Mouse (Mus musculus) embryonic facial prominence, embryonic 12.5 days (tissue): ENCODE data around the gene Bnc2. TPM values are rescaled to one million over a fixed set of nuclear protein-coding genes. Genes with fewer than 3 reads are reported as not detected.

Experiments used
- ATAC-seq: fragments of 200-750 bp; cut with Nextera tagmentation; 2 replicates; pipeline ENCODE4 v1.8.0; 2017; ENCODE audit not compliant: insufficient number of reproducible peaks, insufficient read depth, low FRiP score, low TSS enrichment
- H3K27ac ChIP-seq: fragments of 300-500 bp; sonication (generic); 2 replicates; pipeline ENCODE4 v1.5.1; 2016; ENCODE audit warnings: mild to moderate bottlenecking
- H3K27me3 ChIP-seq: fragments of 300-500 bp; sonication (generic); 2 replicates; pipeline ENCODE4 v1.6.1; 2016; ENCODE audit warnings: mild to moderate bottlenecking, moderate library complexity
- H3K36me3 ChIP-seq: fragments of 300-500 bp; sonication (generic); 2 replicates; pipeline ENCODE4 v1.6.1; 2016; ENCODE audit warnings: mild to moderate bottlenecking
- H3K4me1 ChIP-seq: fragments of 300-500 bp; sonication (generic); 2 replicates; pipeline ENCODE4 v1.6.1; 2016
- H3K4me2 ChIP-seq: fragments of 300-500 bp; sonication (generic); replicated peaks from 2 replicates; pipeline ENCODE4 v1.6.1; 2016; ENCODE audit warnings: mild to moderate bottlenecking, moderate library complexity
- H3K4me3 ChIP-seq: fragments of 300-500 bp; sonication (generic); 2 replicates; pipeline ENCODE4 v1.5.1; 2016; ENCODE audit warnings: mild to moderate bottlenecking
- H3K9ac ChIP-seq: fragments of 300-500 bp; sonication (generic); 2 replicates; pipeline ENCODE4 v1.6.1; 2016; ENCODE audit warnings: mild to moderate bottlenecking, moderate library complexity
- H3K9me3 ChIP-seq: fragments of 300-500 bp; sonication (generic); 2 replicates; pipeline ENCODE4 v1.6.1; 2016; ENCODE audit warnings: mild to moderate bottlenecking, moderate library complexity
- WGBS: fragments of 180-500 bp; shearing (Covaris S2); methylation state at CpG from one replicate; pipeline ENCODE4 v1.1.7; 2016; 5-methylcytosine and 5-hydroxymethylcytosine counted together
- polyA plus RNA-seq: library from polyadenylated mRNA; unstranded; fragments of >200 nt; fragmentation: Nextera tagmentation; extraction: Ambion mirVana; gene quantifications from 2 replicates; pipeline ENCODE4 v1.2.1, GENCODE M21; 2016

Gene Bnc2
- polyA plus RNA-seq, 1 experiment from 2014 or later, result 41.6 TPM

DNA sequence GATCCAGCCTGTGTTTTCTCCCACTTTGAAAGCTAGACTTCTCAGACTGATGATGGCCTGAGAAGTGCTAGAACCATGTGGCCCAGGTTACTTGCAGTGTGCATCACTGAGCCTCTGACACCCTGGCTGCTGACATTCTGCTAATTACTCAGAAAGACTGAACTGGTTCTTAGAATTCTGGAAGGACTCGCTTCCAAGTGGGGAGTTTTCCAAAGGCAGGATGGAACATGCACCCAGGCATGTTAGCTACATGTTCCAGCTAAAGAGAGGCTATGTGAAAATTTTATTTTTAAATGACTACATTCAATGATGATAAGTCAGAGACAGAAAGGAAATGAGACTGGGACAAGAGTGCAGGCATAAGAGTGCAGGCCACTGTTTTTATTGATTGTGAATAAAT lies 289.9 kb downstream of the Bnc2 start:
- no peak for ATAC-seq
- Histone ChIP-seq H3K4me2 (no peak overlapping the region), H3K36me3 (peaks cover 11% of the 10 kb centered on the region; the same call in 1 of the 2 replicates), H3K4me1 (0 out of 2 replicates have a peak, but pooled peaks cover 5% of the 10 kb centered on the region), H3K9me3 (no peaks in the 10 kb centered on the region), H3K4me3 (no peak overlapping the region), H3K27ac (no peak overlapping the region), H3K9ac (no peak overlapping the region), H3K27me3 (no peaks in the 10 kb centered on the region)
- WGBS, result 84% methylated on average over 1 of the region's 1 CpGs

DNA sequence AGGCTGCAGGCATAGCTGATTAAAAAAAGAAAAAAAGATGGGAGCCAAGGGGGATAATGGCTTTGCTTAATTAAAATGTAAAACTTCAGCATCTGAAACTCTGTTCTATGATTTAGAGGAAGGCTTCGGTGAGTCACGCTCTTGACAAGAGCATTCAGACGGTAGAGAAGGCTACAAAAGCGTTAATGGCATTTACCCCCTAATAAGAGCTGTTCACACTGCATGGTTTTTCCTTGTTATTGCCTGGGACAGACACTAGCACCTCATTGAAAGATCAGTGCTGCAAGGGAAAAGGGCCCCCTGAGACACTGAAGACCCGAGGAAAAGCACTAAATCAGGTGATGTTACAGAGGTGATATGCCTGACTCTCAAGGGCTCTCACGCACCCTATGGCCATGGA lies 295.8 kb downstream of the Bnc2 start:
- no peak for ATAC-seq
- no peaks in the 10 kb centered on the region for H3K9me3 ChIP-seq
- H3K4me3 ChIP-seq, result no peak overlapping the region
- no peaks in the 10 kb centered on the region for H3K36me3 ChIP-seq
- H3K4me1 ChIP-seq, result peaks cover 13% of the 10 kb centered on the region; the same call in 1 of the 2 replicates
- 68% methylated on average over 6 of the region's 6 CpGs for WGBS
- no peak overlapping the region for H3K4me2 ChIP-seq
- H3K27ac ChIP-seq, result no peak overlapping the region
- H3K27me3 ChIP-seq, result no peaks in the 10 kb centered on the region
- H3K9ac ChIP-seq, result no peak overlapping the region

DNA sequence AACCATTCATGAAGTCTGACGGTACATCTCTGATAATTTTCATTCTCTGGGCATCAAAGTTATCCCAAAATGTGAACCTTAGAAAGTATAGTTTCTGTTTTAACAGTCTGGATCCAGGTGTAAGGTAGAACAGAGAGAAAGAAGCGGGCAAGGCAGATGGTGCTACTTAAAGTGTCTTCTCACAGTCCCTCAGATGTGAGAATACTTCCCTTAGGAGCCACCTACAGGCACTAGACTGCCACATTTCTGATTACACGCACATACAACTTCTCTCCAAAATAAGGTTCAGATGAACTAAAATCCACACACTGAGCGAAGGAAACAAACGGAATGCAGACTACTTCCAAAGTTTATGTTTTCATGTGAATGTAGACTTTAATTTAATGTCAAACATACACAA lies 297.6 kb downstream of the Bnc2 start:
- Histone ChIP-seq H3K27ac (no peak overlapping the region), H3K36me3 (no peaks in the 10 kb centered on the region), H3K4me3 (no peak overlapping the region), H3K27me3 (no peaks in the 10 kb centered on the region), H3K9ac (no peak overlapping the region), H3K4me2 (no peak overlapping the region), H3K9me3 (no peaks in the 10 kb centered on the region), H3K4me1 (peaks cover 13% of the 10 kb centered on the region; the same call in 1 of the 2 replicates)
- 78% methylated on average over 5 of the region's 5 CpGs for WGBS
- no peak for ATAC-seq

DNA sequence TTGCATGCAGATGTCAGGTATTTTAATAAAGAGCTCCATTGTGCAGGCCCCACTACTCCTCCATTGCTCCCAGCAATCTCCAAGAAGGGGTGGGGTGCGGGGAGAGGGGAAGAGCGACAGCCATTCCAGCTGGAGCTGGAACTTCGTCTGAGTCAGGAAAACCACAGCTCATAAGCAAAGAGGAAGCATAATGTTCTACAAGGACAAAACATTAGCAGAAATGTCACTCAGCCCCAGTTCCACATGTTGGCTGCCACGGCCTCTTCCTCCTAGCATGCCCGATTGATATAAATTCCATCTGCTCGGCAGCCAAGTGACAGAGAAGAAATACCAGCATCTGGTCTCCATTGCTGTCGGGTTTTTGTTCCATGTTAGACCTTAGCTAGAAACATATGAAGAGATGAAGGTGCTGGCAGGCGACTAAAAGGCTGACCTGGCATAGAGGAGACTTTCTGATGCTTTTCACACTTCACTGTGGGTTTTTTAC lies 312.7 kb downstream of the Bnc2 start:
- peak; percentile 77 for ATAC-seq
- WGBS, result 12% methylated on average over 8 of the region's 8 CpGs
- peak overlapping the region; percentile 9; the same call in 1 of the 2 replicates for H3K4me2 ChIP-seq

DNA sequence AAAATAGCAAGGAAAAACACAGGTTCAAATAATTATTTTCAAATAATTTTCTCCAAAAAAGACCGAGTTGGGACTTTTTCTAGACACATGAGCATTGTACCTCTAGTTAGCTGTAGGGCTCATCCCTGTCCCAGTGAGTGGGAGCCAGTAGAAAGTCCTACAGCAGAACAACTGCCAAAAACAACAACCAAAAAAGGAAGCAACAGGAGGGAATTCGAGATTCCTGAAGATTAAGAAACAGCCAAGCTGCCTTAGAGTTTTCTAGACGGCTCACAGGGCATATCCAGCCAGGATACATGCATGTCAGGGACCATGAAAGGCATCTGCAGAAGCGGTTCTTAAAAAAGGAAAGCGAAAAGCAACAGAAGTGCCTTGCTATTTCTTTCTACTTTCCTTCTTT lies 313.9 kb downstream of the Bnc2 start:
- H3K9me3 ChIP-seq, result no peaks in the 10 kb centered on the region
- no peak for ATAC-seq
- H3K9ac ChIP-seq, result no peak overlapping the region
- no peaks in the 10 kb centered on the region for H3K27me3 ChIP-seq
- H3K4me3 ChIP-seq, result no peak overlapping the region
- no peak overlapping the region for H3K4me2 ChIP-seq
- WGBS, result 44% methylated on average over 5 of the region's 5 CpGs
- H3K4me1 ChIP-seq, result peaks cover 43% of the 10 kb centered on the region
- no peaks in the 10 kb centered on the region for H3K36me3 ChIP-seq
- peak overlapping the region; percentile 60; the same call in 1 of the 2 replicates for H3K27ac ChIP-seq

More for the DNA sequence above, 312.7 kb downstream of the Bnc2 start:
- no peaks in the 10 kb centered on the region for H3K9me3 ChIP-seq
- H3K36me3 ChIP-seq, result no peaks in the 10 kb centered on the region
- peak overlapping the region; percentile 80 for H3K27ac ChIP-seq
- H3K9ac ChIP-seq, result no peak overlapping the region
- no peak overlapping the region for H3K4me3 ChIP-seq
- peaks cover 34% of the 10 kb centered on the region; the same call in 1 of the 2 replicates for H3K4me1 ChIP-seq
- H3K27me3 ChIP-seq, result no peaks in the 10 kb centered on the region

DNA sequence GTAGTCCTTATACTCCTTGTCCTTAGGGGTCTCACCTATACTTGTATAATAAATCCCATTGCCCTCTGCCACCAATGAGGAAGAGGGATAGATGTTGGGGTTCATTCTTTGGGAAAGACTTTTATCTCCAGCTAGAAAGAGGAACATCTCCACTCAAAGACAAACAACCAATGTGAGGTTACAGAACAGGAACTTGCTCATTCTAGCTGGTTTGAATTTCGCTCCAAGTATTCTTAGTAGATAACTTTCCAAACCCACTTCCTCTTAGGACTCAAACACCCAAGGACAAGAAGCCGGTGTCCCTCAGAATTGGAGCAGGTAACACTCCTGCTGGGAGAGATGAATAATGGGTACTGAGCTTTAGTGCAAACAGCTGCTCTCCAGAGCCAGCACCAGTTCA lies 315.1 kb downstream of the Bnc2 start:
- WGBS, result 92% methylated on average over 2 of the region's 2 CpGs
- Histone ChIP-seq H3K9ac (no peak overlapping the region), H3K4me1 (peaks cover 44% of the 10 kb centered on the region), H3K9me3 (no peaks in the 10 kb centered on the region), H3K4me3 (no peak overlapping the region), H3K27ac (no peak overlapping the region), H3K4me2 (no peak overlapping the region), H3K36me3 (no peaks in the 10 kb centered on the region), H3K27me3 (no peaks in the 10 kb centered on the region)
- no peak for ATAC-seq

DNA sequence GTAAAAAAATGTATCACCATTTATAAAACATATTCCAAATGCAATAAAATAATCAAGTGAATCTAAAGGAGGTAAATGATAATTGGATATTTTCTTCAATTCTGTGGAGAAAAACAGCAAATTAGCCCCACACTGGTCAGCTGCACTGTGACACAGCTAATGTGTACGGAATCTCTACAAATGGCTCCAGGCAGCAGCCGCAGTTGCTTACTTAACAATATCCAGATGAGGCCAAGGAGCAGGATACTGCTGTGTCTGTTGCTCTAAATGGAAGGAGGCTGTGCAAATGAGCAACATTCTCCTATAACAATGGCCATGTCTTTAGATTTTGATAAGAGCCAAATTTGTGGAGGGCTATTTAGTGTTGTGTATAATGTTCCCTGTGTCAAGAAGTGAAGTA lies 316.9 kb downstream of the Bnc2 start:
- no peaks in the 10 kb centered on the region for H3K9me3 ChIP-seq
- H3K36me3 ChIP-seq, result no peaks in the 10 kb centered on the region
- H3K4me1 ChIP-seq, result peaks cover 42% of the 10 kb centered on the region
- H3K9ac ChIP-seq, result no peak overlapping the region
- H3K27me3 ChIP-seq, result no peaks in the 10 kb centered on the region
- 26% methylated on average over 2 of the region's 2 CpGs for WGBS
- no peak overlapping the region for H3K27ac ChIP-seq
- no peak overlapping the region for H3K4me3 ChIP-seq
- H3K4me2 ChIP-seq, result no peak overlapping the region
- no peak for ATAC-seq

DNA sequence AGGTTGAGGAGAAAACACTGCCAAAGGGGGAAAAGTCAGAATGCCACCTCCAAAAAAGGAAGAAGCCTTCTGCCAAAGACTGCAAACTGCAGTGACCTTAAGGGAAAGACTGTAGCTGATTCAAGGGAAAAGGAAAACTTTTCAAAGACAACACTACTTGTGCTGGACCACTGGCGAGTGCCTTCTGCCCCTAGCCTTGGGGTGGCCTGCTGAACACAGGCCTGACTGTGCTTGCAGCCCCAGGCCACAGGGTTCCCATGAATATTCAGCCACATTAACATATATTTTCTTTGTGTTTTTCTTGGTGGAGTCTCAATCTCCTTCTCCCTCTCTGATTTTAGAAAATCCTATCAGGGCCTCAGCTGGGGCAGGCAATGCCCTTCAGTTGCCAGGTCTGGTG lies 317.7 kb downstream of the Bnc2 start:
- Histone ChIP-seq H3K4me1 (peaks cover 35% of the 10 kb centered on the region), H3K27ac (peak overlapping the region; percentile 80)

DNA sequence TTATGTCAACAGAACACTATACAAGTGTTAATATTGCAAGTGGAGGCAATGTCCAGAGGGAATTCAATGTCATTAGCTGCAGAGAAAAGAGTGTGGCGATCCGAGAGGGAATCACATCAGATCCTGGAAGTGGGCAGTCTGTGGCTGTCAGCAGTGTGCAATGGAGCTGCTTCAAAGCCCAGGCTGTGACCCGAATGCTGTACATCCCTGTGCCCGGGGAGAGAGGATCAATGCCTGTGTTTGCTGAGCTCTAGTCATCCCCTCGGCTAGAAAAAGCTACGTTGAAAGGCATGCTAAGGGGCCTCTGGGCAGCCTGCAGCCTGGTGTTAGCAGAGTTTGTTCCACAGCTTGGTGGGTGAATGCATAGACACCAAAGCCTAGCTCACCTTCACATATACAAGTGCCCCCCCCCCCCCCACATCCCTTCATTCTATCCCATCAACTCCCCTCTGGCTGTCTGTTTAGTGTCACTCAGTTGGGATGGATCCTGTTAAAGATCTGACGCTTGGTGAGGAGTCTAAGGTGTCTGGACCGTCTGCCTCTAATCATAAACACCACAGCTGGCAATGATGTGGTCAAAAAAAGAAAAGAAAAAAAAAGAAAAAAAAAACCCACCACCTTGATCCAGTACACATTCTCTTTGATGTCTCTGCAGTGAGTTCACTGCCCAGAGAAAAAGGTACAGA lies 318.5 kb downstream of the Bnc2 start:
- ATAC-seq, result no peak
- Histone ChIP-seq H3K4me3 (no peak overlapping the region), H3K4me2 (no peak overlapping the region), H3K4me1 (peaks cover 30% of the 10 kb centered on the region), H3K9me3 (no peaks in the 10 kb centered on the region), H3K9ac (no peak overlapping the region), H3K27me3 (no peaks in the 10 kb centered on the region), H3K36me3 (no peaks in the 10 kb centered on the region), H3K27ac (peak overlapping the region; percentile 70)
- 10% methylated on average over 8 of the region's 8 CpGs for WGBS

More for the DNA sequence above, 317.7 kb downstream of the Bnc2 start:
- no peak for ATAC-seq
- Histone ChIP-seq H3K36me3 (no peaks in the 10 kb centered on the region), H3K27me3 (no peaks in the 10 kb centered on the region), H3K4me2 (no peak overlapping the region), H3K9me3 (no peaks in the 10 kb centered on the region), H3K9ac (no peak overlapping the region), H3K4me3 (no peak overlapping the region)
- 17% methylated on average over 1 of the region's 1 CpGs for WGBS

DNA sequence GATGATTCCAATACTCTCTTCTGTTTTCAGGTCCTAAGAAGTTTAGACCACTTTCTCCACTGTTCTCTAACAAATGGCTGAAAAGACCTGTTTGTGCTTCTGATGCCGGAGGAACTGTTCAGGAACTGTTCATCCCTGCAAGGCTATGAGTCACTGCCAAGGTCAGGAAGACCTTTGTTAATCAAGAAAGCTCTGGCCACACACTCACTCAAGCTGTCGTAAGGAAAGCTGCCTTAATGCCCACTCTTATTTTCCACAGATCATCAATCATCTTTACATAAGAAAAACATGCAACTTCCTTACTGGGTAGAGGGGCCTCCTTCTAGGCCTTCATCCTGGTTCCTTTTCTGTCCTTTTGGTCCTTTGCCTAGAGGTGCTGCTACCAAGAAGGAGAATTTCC lies 322.4 kb downstream of the Bnc2 start:
- no peaks in the 10 kb centered on the region for H3K9me3 ChIP-seq
- 59% methylated on average over 2 of the region's 2 CpGs for WGBS
- H3K4me1 ChIP-seq, result peaks cover 15% of the 10 kb centered on the region
- no peak overlapping the region for H3K27ac ChIP-seq
- no peak for ATAC-seq
- H3K9ac ChIP-seq, result no peak overlapping the region
- no peaks in the 10 kb centered on the region for H3K36me3 ChIP-seq
- no peak overlapping the region for H3K4me3 ChIP-seq
- H3K4me2 ChIP-seq, result no peak overlapping the region
- H3K27me3 ChIP-seq, result no peaks in the 10 kb centered on the region

DNA sequence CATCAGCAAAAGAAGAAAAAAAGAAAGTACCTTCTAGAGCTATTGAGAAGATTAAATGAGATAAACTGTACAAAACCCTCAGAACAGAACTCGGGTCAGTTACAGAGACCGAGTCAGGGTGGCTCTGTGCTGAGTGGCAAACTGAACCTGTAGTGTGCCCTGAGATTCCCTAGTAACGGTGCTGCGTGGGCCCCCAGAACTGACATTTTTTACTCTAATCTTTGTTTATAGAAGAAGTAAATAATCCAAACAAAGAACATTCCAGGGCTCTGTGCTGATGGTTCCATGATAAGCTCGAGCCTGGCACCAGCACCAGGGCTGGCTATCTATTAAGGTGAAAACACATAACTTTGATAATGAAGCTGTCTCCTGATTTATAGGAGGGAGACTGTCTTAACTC lies 325.5 kb downstream of the Bnc2 start:
- no peak overlapping the region for H3K4me3 ChIP-seq
- no peak overlapping the region for H3K4me2 ChIP-seq
- ATAC-seq, result no peak
- H3K9me3 ChIP-seq, result no peaks in the 10 kb centered on the region
- H3K9ac ChIP-seq, result no peak overlapping the region
- H3K27ac ChIP-seq, result no peak overlapping the region
- 39% methylated on average over 5 of the region's 5 CpGs for WGBS
- H3K36me3 ChIP-seq, result no peaks in the 10 kb centered on the region
- no peaks in the 10 kb centered on the region for H3K27me3 ChIP-seq
- H3K4me1 ChIP-seq, result peaks cover 3% of the 10 kb centered on the region; the same call in 1 of the 2 replicates

DNA sequence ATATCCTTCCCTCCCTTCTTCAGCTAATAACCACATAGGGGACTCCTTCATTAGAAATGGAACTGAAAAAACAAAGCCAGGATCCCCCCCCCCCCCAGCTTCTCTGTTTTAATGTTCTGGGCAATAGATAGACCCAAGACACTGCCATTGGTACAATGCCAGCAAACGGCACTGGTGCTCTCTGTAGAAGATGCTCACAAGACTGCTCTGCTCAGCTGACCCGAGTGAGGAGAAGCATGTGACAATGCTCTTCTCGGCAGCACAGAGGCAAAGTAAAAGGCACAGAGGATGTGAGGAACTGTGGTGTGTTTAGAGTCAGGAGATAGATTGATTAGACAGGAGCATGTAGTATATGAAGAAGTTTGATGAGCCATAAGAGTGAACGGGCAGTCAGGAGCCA lies 335.9 kb downstream of the Bnc2 start:
- 79% methylated on average over 4 of the region's 4 CpGs for WGBS
- Histone ChIP-seq H3K27ac (no peak overlapping the region), H3K9me3 (no peaks in the 10 kb centered on the region), H3K4me3 (no peak overlapping the region), H3K27me3 (no peaks in the 10 kb centered on the region), H3K36me3 (no peaks in the 10 kb centered on the region), H3K9ac (no peak overlapping the region), H3K4me2 (no peak overlapping the region), H3K4me1 (no peaks in the 10 kb centered on the region)
- no peak for ATAC-seq
